Mouse (Mus musculus): ENCODE measurements at regions not wholly inside any gene's neighbourhood (a gene's known extent, or its start where the extent isn't known, plus 50 kb on each side); places are given as distances from the start of the nearest gene placed in this dataset.

- TF ChIP-seq CTCF (IDR thresholded peaks at IDR 0.05; ENCODE audit: insufficient read depth, low read depth, low read length) (no peak), POLR2A (IDR thresholded peaks at IDR 0.05; ENCODE audit: insufficient read depth, low read depth, low read length) (no peak)
Observed at GRCm38 (mm10) chr6:148531068-148531467, 86.9 kb upstream of the Tmtc1 start.

Data from olfactory bulb, adult 2 months (tissue).